Mouse (Mus musculus) limb, embryonic 14.5 days (tissue): ENCODE measurements around the gene Hist1h2bf. TPM values are rescaled to one million over a fixed set of nuclear protein-coding genes. Genes with fewer than 3 reads are reported as not detected.
A peak's percentile ranks its signal among the peaks of the same experiment; 100 is the strongest.
"Not testable (repeated sequence)": the region's sequence is repeated elsewhere in the genome, so short reads cannot be mapped to it uniquely, and the experiment has no call there.

Source experiments
- ATAC-seq: fragments of 200-750 bp; cut with Nextera tagmentation; 2 replicates; pipeline ENCODE4 v1.8.0; 2017; ENCODE audit warnings: low read depth, moderate number of reproducible peaks, moderate TSS enrichment; ENCODE audit not compliant: low FRiP score
- DNase-seq: peaks from one replicate; pipeline ENCODE4 v3.0.0-alpha.2; 2015; ENCODE audit warnings: low spot score
- H3K27ac ChIP-seq: fragments of 300-500 bp; sonication (generic); replicated peaks from 2 replicates; pipeline ENCODE4 v1.5.1; 2014; ENCODE audit warnings: low read depth, mild to moderate bottlenecking, low read length, moderate library complexity, mixed read lengths
- H3K27me3 ChIP-seq: fragments of 300-500 bp; sonication (generic); 2 replicates; pipeline ENCODE4 v1.6.1; 2014; ENCODE audit warnings: low read length, mixed read lengths; ENCODE audit not compliant: control insufficient read depth, insufficient read depth
- H3K36me3 ChIP-seq: fragments of 300-500 bp; sonication (generic); 2 replicates; pipeline ENCODE4 v1.6.1; 2014; ENCODE audit warnings: mild to moderate bottlenecking, low read length, moderate library complexity, mixed read lengths; ENCODE audit not compliant: control insufficient read depth, insufficient read depth
- H3K4me1 ChIP-seq: fragments of 300-500 bp; sonication (generic); 2 replicates; pipeline ENCODE4 v1.6.1; 2014; ENCODE audit warnings: antibody characterized with exemption, low read length, mixed read lengths; ENCODE audit not compliant: control insufficient read depth, insufficient read depth
- H3K4me2 ChIP-seq: fragments of 300-500 bp; sonication (generic); replicated peaks from 2 replicates; pipeline ENCODE4 v1.6.1; 2014; ENCODE audit warnings: low read depth, mild to moderate bottlenecking, low read length, moderate library complexity; ENCODE audit not compliant: severe bottlenecking
- H3K4me3 ChIP-seq: fragments of 300-500 bp; sonication (generic); replicated peaks from 2 replicates; pipeline ENCODE4 v1.5.1; 2014; ENCODE audit warnings: low read length
- H3K9ac ChIP-seq: fragments of 300-500 bp; sonication (generic); 2 replicates; pipeline ENCODE4 v1.6.1; 2014; ENCODE audit warnings: mild to moderate bottlenecking, low read depth, low read length, moderate library complexity; ENCODE audit not compliant: severe bottlenecking
- H3K9me3 ChIP-seq: fragments of 300-500 bp; sonication (generic); 2 replicates; pipeline ENCODE4 v1.6.1; 2016; ENCODE audit warnings: low read length; ENCODE audit not compliant: control insufficient read depth
- POLR2A ChIP-seq: fragments of 200-500 bp; IDR thresholded peaks from 2 replicates; pipeline ENCODE4 v1.8.0; 2012; ENCODE audit warnings: inconsistent platforms, mild to moderate bottlenecking, moderate library complexity, borderline replicate concordance; ENCODE audit not compliant: insufficient read depth, insufficient read length; ENCODE audit errors: extremely low read depth
- WGBS: fragments of 180-500 bp; shearing (Covaris S2); extraction: QIAGEN DNeasy Blood & Tissue Kit; methylation state at CpG from one replicate; pipeline ENCODE4 v1.1.7; 2014; 5-methylcytosine and 5-hydroxymethylcytosine counted together
- polyA plus RNA-seq, 2 experiments: library from polyadenylated mRNA; depleted of rRNA in 1 of 2; stranded (reverse) in 1 of 2; unstranded in 1 of 2; fragments of >200 nt; fragmentation: Nextera tagmentation in 1 of 2; extraction: Ambion mirVana in 1 of 2; gene quantifications; 2 replicates each; pipeline versions ENCODE4 v1.2.1 to v1.2.3; 2012 to 2014

The Hist1h2bf gene
- polyA plus RNA-seq, 2 experiments: 5.3 to 17.8 TPM

DNA sequence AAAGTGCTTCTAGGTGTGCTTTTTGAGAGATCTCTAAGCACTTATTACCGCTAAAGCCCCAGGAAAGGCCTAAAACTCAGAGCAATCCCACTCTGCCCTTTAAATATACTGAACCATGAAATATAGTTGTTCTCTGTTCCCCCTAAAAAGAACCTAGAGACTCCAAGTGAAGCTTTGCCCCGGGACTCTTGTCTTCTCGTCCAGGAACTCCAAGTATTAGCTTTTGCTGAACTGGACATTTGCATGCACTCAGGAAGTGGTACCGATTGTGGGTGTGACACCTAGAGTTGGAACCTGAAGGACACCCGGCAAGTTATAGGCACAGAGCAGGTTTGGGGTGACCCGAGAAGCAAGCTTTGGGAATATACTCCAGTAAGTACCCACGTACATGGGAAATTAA lies 17.2 kb upstream of the Hist1h2bf start:
- Histone ChIP-seq H3K4me1 (peaks cover 16% of the 10 kb centered on the region), H3K9me3 (no peaks in the 10 kb centered on the region), H3K36me3 (no peaks in the 10 kb centered on the region), H3K9ac (no peak overlapping the region), H3K4me3 (no peak overlapping the region), H3K4me2 (no peak overlapping the region), H3K27ac (no peak overlapping the region), H3K27me3 (no peaks in the 10 kb centered on the region)
- ATAC-seq: no peak
- TF ChIP-seq POLR2A: no peak
- no peak for DNase-seq
- WGBS: 93% methylated on average over 7 of the region's 7 CpGs

DNA sequence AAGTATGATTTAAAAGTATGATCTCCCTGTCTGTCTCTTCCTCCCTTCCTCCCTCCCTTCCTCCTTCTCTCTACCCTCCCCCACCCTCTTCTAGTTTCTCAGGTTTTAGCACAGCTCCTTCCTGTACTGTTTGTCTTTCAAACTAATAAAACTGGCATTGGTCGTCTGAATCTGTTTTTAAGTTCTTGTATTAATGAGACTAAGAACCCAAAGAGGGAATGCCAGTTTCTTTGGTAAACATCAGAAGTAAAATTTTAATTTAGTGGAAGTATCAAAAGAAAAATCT lies 12.9 kb upstream of the Hist1h2bf start:
- peak overlapping the region; percentile 90 for H3K27ac ChIP-seq
- peaks cover 20% of the 10 kb centered on the region for H3K4me1 ChIP-seq
- ATAC-seq (no peak), DNase-seq (no peak)
- H3K9ac ChIP-seq: peak overlapping the region; percentile 50
- H3K27me3 ChIP-seq: no peaks in the 10 kb centered on the region
- H3K4me3 ChIP-seq: peak overlapping the region; percentile 45
- no peaks in the 10 kb centered on the region for H3K36me3 ChIP-seq
- 0% methylated on average over 1 of the region's 1 CpGs for WGBS
- no peak for TF ChIP-seq POLR2A
- H3K9me3 ChIP-seq: no peaks in the 10 kb centered on the region
- peak overlapping the region; percentile 80 for H3K4me2 ChIP-seq

DNA sequence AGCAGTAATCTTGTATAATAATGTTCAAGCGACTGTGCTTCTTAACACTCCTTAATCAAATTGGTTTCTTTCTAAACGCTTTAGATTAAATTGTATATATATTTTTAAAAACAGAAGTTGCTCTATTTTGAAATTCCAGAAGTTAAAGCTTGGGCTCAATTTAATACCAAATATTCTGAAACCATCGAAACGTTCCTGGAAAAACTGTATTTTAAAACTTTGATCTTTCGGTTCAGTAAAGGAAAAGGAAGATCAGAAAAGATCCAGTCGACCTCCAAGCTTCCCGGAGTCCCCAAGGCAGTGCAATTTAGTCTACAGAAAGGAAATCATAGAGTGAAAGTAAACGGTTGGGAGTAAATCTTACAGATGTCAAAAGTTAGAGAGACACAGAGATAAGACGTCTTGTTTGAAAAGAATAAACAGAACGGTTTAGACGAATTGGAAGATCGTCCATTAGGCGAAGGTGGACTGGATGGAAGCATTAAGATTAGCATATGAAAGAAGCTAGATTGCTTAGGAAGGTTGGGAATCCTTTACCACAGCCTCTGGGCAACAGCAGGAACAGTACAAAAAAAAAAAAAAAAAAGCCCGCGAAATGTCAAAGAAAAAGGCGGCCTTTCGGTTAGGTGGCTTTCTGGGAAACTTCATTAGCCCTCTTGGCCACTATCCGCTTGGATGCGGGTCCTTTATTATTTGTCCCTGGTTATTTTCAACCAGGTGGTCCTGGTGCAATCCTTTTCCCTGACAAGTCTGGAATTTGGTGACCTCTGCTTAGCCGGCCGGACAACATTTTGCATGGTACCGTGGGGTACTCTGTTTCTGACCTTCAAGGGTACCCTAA lies 12.3 kb upstream of the Hist1h2bf start:
- DNase-seq: no peak
- no peak for ATAC-seq
- H3K9me3 ChIP-seq: no peaks in the 10 kb centered on the region
- H3K4me1 ChIP-seq: peaks cover 21% of the 10 kb centered on the region
- H3K4me2 ChIP-seq: peak overlapping the region; percentile 80
- no peaks in the 10 kb centered on the region for H3K27me3 ChIP-seq
- H3K36me3 ChIP-seq: no peaks in the 10 kb centered on the region
- H3K27ac ChIP-seq: peak overlapping the region; percentile 94
- no peak for TF ChIP-seq POLR2A
- WGBS: 1% methylated on average over 20 of the region's 22 CpGs
- peak overlapping the region; percentile 45 for H3K4me3 ChIP-seq
- peak overlapping the region; percentile 50 for H3K9ac ChIP-seq

GRCm38 (mm10) chr13:23585442-23586098 lies 11.6 kb upstream of the Hist1h2bf start:
- peak; percentile 85 for ATAC-seq
- peak overlapping the region; percentile 80 for H3K4me2 ChIP-seq
- H3K4me3 ChIP-seq: peak overlapping the region; percentile 45
- H3K9me3 ChIP-seq, H3K27me3 ChIP-seq, H3K36me3 ChIP-seq: not testable (repeated sequence)
- peak overlapping the region; percentile 67 for H3K9ac ChIP-seq
- peak overlapping the region; percentile 94 for H3K27ac ChIP-seq
- H3K4me1 ChIP-seq: peaks cover 25% of the 10 kb centered on the region
- WGBS: under 1% methylated on average over 22 of the region's 36 CpGs
- TF ChIP-seq POLR2A: peak; percentile 96; the same call in 1 of the 2 replicates
- peak; percentile 95 for DNase-seq

DNA sequence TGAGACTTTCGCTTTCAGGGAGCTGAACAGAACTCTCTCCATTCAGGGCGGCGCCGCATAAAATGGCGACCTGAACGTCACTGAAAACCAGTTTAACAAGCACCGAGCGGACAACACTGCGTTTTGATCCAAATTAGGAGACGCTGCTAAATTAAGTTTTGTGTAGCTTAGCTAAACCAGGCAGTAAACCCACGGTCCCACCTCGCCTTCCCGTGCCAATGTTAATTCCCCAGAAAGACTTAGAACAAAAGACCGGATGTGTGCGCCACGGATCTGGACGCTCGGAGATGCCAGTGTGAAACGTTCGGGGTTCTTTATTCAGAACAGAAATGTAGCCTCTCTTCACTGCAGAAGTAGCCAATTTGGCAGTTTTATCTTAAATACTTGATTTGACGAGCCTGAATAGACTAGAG lies 11.0 kb upstream of the Hist1h2bf start:
- under 1% methylated on average over 21 of the region's 21 CpGs for WGBS
- DNase-seq (peak; percentile 78), ATAC-seq (no peak)
- Histone ChIP-seq H3K36me3 (no peaks in the 10 kb centered on the region), H3K27ac (peak overlapping the region; percentile 94), H3K9me3 (no peaks in the 10 kb centered on the region), H3K9ac (peak overlapping the region; percentile 67), H3K4me3 (peak overlapping the region; percentile 45), H3K4me1 (peaks cover 25% of the 10 kb centered on the region), H3K4me2 (peak overlapping the region; percentile 80), H3K27me3 (no peaks in the 10 kb centered on the region)
- peak; percentile 88; the same call in 1 of the 2 replicates for TF ChIP-seq POLR2A
